ENCODE assay signal across 9 mouse cellular contexts in the genomic region with DNA sequence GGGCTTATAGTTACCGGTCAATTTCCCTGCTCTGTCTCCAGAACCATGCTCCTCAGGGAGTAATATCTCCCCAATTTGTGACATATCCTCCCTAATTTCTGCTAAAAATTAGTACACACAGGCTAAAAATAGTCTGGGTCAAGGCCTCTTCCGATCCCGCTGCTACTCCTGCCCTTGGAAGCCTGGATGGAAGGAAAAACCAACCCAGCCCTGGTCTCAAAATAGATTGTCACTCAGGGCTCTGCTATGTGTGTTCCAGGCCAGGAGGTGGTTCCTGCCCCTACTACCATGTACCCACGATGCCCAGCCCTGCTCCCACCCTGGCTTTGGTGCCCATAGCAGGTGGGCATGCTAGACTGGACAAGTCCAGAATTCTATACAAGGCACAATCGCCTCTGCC. TPM values are rescaled to one million over a fixed set of nuclear protein-coding genes. Genes with fewer than 3 reads are reported as not detected.
DNase-seq lines count a peak whose midpoint lies in the region; ATAC-seq lines count a peak whose summit lies in the region.
"Had no signal": no experiment of that assay in that cellular context is flagged by ENCODE, and none has a peak within 500 bp of the region (broad histone marks: within the 10 kb centered on the region; RNA-seq: fewer than 3 reads in every experiment).

No protein-coding gene starts in this region.

- ATAC-seq in hindbrain, embryonic 11.5 days (ENCODE audit: low FRiP score) = no peak
- no peak for ATAC-seq in midbrain, embryonic 16.5 days
- no peak for ATAC-seq in midbrain, embryonic 13.5 days

- H3K27me3 ChIP-seq in hindbrain, embryonic 10.5 days (ENCODE audit: insufficient read depth, poor library complexity, severe bottlenecking) = peaks cover 21% of the 10 kb centered on the region
- H3K27me3 ChIP-seq in hindbrain, embryonic 11.5 days (ENCODE audit: control insufficient read depth, insufficient read depth, low read length) = no peaks in the 10 kb centered on the region
- no peaks in the 10 kb centered on the region for H3K27me3 ChIP-seq in midbrain, embryonic 16.5 days (ENCODE audit: control insufficient read depth, insufficient read depth, low read depth, low read length)
- H3K27me3 ChIP-seq in midbrain, embryonic 13.5 days = peaks cover 24% of the 10 kb centered on the region

- 82% methylated on average over 5 of the region's 5 CpGs for WGBS in hindbrain, embryonic 10.5 days
- 87% methylated on average over 5 of the region's 5 CpGs for WGBS in hindbrain, embryonic 11.5 days
- WGBS in midbrain, embryonic 16.5 days = 78% methylated on average over 5 of the region's 5 CpGs
- 81% methylated on average over 5 of the region's 5 CpGs for WGBS in midbrain, embryonic 13.5 days

- peak; percentile 37 to 74 for DNase-seq in adrenal gland, adult (ENCODE audit: inconsistent age in 2 of 2, low spot score in 1 of 2)
- no peak for DNase-seq in adrenal gland, adult 18-20 months (ENCODE audit: low spot score in 2 of 2)
- no peak for DNase-seq in hindbrain, embryonic 10.5 days (ENCODE audit: low spot score)
- DNase-seq in hindbrain, embryonic 11.5 days (ENCODE audit: low spot score) = no peak
- DNase-seq in skeletal muscle tissue, adult 2 months (ENCODE audit: low read depth, low spot score) = peak; percentile 74
- no peak for DNase-seq in spleen, postnatal 36 days (ENCODE audit: low spot score in 2 of 2)

- peaks cover 50% of the 10 kb centered on the region for H3K4me1 ChIP-seq in hindbrain, embryonic 10.5 days (replicated peaks)
- peaks cover 8% of the 10 kb centered on the region; the same call in 1 of the 2 replicates for H3K4me1 ChIP-seq in hindbrain, embryonic 11.5 days (replicated peaks; ENCODE audit: control insufficient read depth, insufficient read depth, low read length)
- H3K4me1 ChIP-seq in midbrain, embryonic 16.5 days (ENCODE audit: control insufficient read depth, insufficient read depth, low read length) = peaks cover 24% of the 10 kb centered on the region
- H3K4me1 ChIP-seq in midbrain, embryonic 13.5 days (replicated peaks) = peaks cover 41% of the 10 kb centered on the region

- no peaks in the 10 kb centered on the region for H3K36me3 ChIP-seq in hindbrain, embryonic 10.5 days
- no peaks in the 10 kb centered on the region for H3K36me3 ChIP-seq in hindbrain, embryonic 11.5 days (ENCODE audit: control insufficient read depth, insufficient read depth, low read length)
- no peaks in the 10 kb centered on the region for H3K36me3 ChIP-seq in midbrain, embryonic 16.5 days (ENCODE audit: control insufficient read depth, insufficient read depth, low read length)
- H3K36me3 ChIP-seq in midbrain, embryonic 13.5 days = no peaks in the 10 kb centered on the region
- H3K36me3 ChIP-seq: hindbrain, embryonic 12.5 days had no signal

- H3K27ac ChIP-seq in hindbrain, embryonic 10.5 days = 0 out of 2 replicates have a peak overlapping the region, but pooled peaks have one; percentile 45
- H3K27ac ChIP-seq in hindbrain, embryonic 11.5 days (ENCODE audit: low read depth, low read length) = no peak overlapping the region
- peak overlapping the region; percentile 36; the same call in 1 of the 2 replicates for H3K27ac ChIP-seq in midbrain, embryonic 16.5 days (ENCODE audit: low read length)
- no peak overlapping the region for H3K27ac ChIP-seq in midbrain, embryonic 13.5 days
- H3K27ac ChIP-seq: hindbrain, embryonic 12.5 days had no signal

- no peak overlapping the region for H3K4me2 ChIP-seq in hindbrain, embryonic 11.5 days (replicated peaks; ENCODE audit: low read depth, low read length)
- no peak overlapping the region for H3K4me2 ChIP-seq in midbrain, embryonic 16.5 days (ENCODE audit: low read length)
- H3K4me2 ChIP-seq in midbrain, embryonic 13.5 days (replicated peaks) = no peak overlapping the region
- H3K4me2 ChIP-seq: hindbrain, embryonic 12.5 days had no signal

- H3K9me3 ChIP-seq in hindbrain, embryonic 10.5 days = no peaks in the 10 kb centered on the region
- H3K9me3 ChIP-seq in hindbrain, embryonic 11.5 days (ENCODE audit: control insufficient read depth, low read length) = no peaks in the 10 kb centered on the region
- no peaks in the 10 kb centered on the region for H3K9me3 ChIP-seq in midbrain, embryonic 16.5 days (replicated peaks; ENCODE audit: control insufficient read depth, low read length, poor library complexity, severe bottlenecking)
- H3K9me3 ChIP-seq in midbrain, embryonic 13.5 days = no peaks in the 10 kb centered on the region
- H3K9me3 ChIP-seq: hindbrain, embryonic 12.5 days had no signal

- no peak overlapping the region for H3K4me3 ChIP-seq in hindbrain, embryonic 10.5 days
- H3K4me3 ChIP-seq in hindbrain, embryonic 11.5 days (ENCODE audit: low read depth, low read length) = no peak overlapping the region
- no peak overlapping the region for H3K4me3 ChIP-seq in midbrain, embryonic 16.5 days (ENCODE audit: low read depth, low read length)
- H3K4me3 ChIP-seq in midbrain, embryonic 13.5 days (replicated peaks) = no peak overlapping the region
- H3K4me3 ChIP-seq: hindbrain, embryonic 12.5 days had no signal

- no peak overlapping the region for H3K9ac ChIP-seq in hindbrain, embryonic 11.5 days (ENCODE audit: low read depth, low read length)
- H3K9ac ChIP-seq in midbrain, embryonic 16.5 days (ENCODE audit: low read depth, low read length) = 0 out of 2 replicates have a peak overlapping the region, but pooled peaks have one; percentile 11
- no peak overlapping the region for H3K9ac ChIP-seq in midbrain, embryonic 13.5 days (replicated peaks)
- H3K9ac ChIP-seq: hindbrain, embryonic 12.5 days had no signal

RNA-seq across cellular contexts. Expression of gene Cpne2, which starts 17.2 kb away (rescaled TPM):
- total RNA-seq in adrenal gland, adult 18-20 months (2021) = 10 to 100 TPM; 14.7 to 18.5 TPM
- 10.0 and 11.1 TPM in 2 replicates for polyA plus RNA-seq in hindbrain, embryonic 10.5 days (2016; fragmentation: Nextera tagmentation; extraction: Ambion mirVana)
- 9.8 and 10.1 TPM in 2 replicates for polyA plus RNA-seq in hindbrain, embryonic 11.5 days (2014; fragmentation: Nextera tagmentation; extraction: Ambion mirVana)
- 25.0 and 26.2 TPM in 2 replicates for polyA plus RNA-seq in midbrain, embryonic 16.5 days (2015; fragmentation: Nextera tagmentation; extraction: Ambion mirVana)
- 9.8 and 12.3 TPM in 2 replicates for polyA plus RNA-seq in midbrain, embryonic 13.5 days (2015; fragmentation: Nextera tagmentation; extraction: Ambion mirVana)

RNA-seq across cellular contexts. Expression of gene Rspry1, which starts 51.7 kb away (rescaled TPM):
- total RNA-seq in adrenal gland, adult 18-20 months (2021) = 10 to 100 TPM; 23.3 to 25.3 TPM
- 41.8 and 42.7 TPM in 2 replicates for polyA plus RNA-seq in hindbrain, embryonic 10.5 days (2016; fragmentation: Nextera tagmentation; extraction: Ambion mirVana)
- 45.5 and 50.4 TPM in 2 replicates for polyA plus RNA-seq in hindbrain, embryonic 11.5 days (2014; fragmentation: Nextera tagmentation; extraction: Ambion mirVana)
- 51.2 and 56.6 TPM in 2 replicates for polyA plus RNA-seq in midbrain, embryonic 16.5 days (2015; fragmentation: Nextera tagmentation; extraction: Ambion mirVana)
- polyA plus RNA-seq in midbrain, embryonic 13.5 days (2015; fragmentation: Nextera tagmentation; extraction: Ambion mirVana) = 56.6 and 57.3 TPM in 2 replicates

RNA-seq across cellular contexts. Expression of gene Fam192a, which starts 51.8 kb away (rescaled TPM):
- total RNA-seq in adrenal gland, adult 18-20 months (2021) = 10 to 100 TPM; 38.0 to 39.3 TPM
- 82.4 and 86.2 TPM in 2 replicates for polyA plus RNA-seq in hindbrain, embryonic 10.5 days (2016; fragmentation: Nextera tagmentation; extraction: Ambion mirVana)
- polyA plus RNA-seq in hindbrain, embryonic 11.5 days (2014; fragmentation: Nextera tagmentation; extraction: Ambion mirVana) = 110 TPM in 2 replicates
- polyA plus RNA-seq in midbrain, embryonic 16.5 days (2015; fragmentation: Nextera tagmentation; extraction: Ambion mirVana) = 74.0 and 88.9 TPM in 2 replicates
- polyA plus RNA-seq in midbrain, embryonic 13.5 days (2015; fragmentation: Nextera tagmentation; extraction: Ambion mirVana) = 96.4 and 106 TPM in 2 replicates

Comparison
In these comparisons a context has a peak if more than half of its experiments do, and no peak if none do; other contexts are left out.
1. DNase-seq: peak in adrenal gland, adult (2 of 2) and skeletal muscle tissue, adult 2 months (single experiment); none in adrenal gland, adult 18-20 months (0 of 2), hindbrain, embryonic 10.5 days (single experiment), hindbrain, embryonic 11.5 days (single experiment) and spleen, postnatal 36 days (0 of 2).
2. H3K27ac ChIP-seq: peak in hindbrain, embryonic 10.5 days (single experiment) and midbrain, embryonic 16.5 days (single experiment); none in hindbrain, embryonic 11.5 days (single experiment) and midbrain, embryonic 13.5 days (single experiment).